Mouse (Mus musculus) forebrain, embryonic 15.5 days (tissue): ENCODE data around the gene 1700123O20Rik. TPM values are rescaled to one million over a fixed set of nuclear protein-coding genes. Genes with fewer than 3 reads are reported as not detected.

ENCODE experiments used
- ATAC-seq: fragments of 200-750 bp; cut with Nextera tagmentation; replicated peaks from 2 replicates; pipeline ENCODE4 v1.8.0; 2017; ENCODE audit warnings: mild to moderate bottlenecking, moderate TSS enrichment, moderate library complexity
- H3K27ac ChIP-seq: fragments of 300-500 bp; sonication (generic); replicated peaks from 2 replicates; pipeline ENCODE4 v1.5.1; 2015; ENCODE audit warnings: mild to moderate bottlenecking, inconsistent platforms
- H3K27me3 ChIP-seq: fragments of 300-500 bp; sonication (generic); 2 replicates; pipeline ENCODE4 v1.6.1; 2015; ENCODE audit warnings: inconsistent platforms
- H3K36me3 ChIP-seq: fragments of 300-500 bp; sonication (generic); 2 replicates; pipeline ENCODE4 v1.6.1; 2015; ENCODE audit warnings: mild to moderate bottlenecking, inconsistent platforms
- H3K4me1 ChIP-seq: fragments of 300-500 bp; sonication (generic); 2 replicates; pipeline ENCODE4 v1.6.1; 2015; ENCODE audit warnings: inconsistent platforms
- H3K4me2 ChIP-seq: fragments of 300-500 bp; sonication (generic); replicated peaks from 2 replicates; pipeline ENCODE4 v1.6.1; 2015; ENCODE audit warnings: mild to moderate bottlenecking, inconsistent platforms
- H3K4me3 ChIP-seq: fragments of 300-500 bp; sonication (generic); 2 replicates; pipeline ENCODE4 v1.5.1; 2015; ENCODE audit warnings: mild to moderate bottlenecking, inconsistent platforms
- H3K9ac ChIP-seq: fragments of 300-500 bp; sonication (generic); replicated peaks from 2 replicates; pipeline ENCODE4 v1.6.1; 2015; ENCODE audit warnings: mild to moderate bottlenecking, inconsistent platforms
- H3K9me3 ChIP-seq: fragments of 300-500 bp; sonication (generic); 2 replicates; pipeline ENCODE4 v1.6.1; 2016; ENCODE audit warnings: inconsistent platforms
- whole genome bisulfite sequencing: fragments of 180-500 bp; shearing (Covaris S2); methylation state at CpG from one replicate; pipeline ENCODE4 v1.1.7; 2015; ENCODE audit warnings: mixed read lengths; 5-methylcytosine and 5-hydroxymethylcytosine counted together
- polyA plus RNA-seq: library from polyadenylated mRNA; unstranded; fragments of >200 nt; fragmentation: Nextera tagmentation; extraction: Ambion mirVana; gene quantifications from 2 replicates; pipeline ENCODE4 v1.2.1, GENCODE M21; 2015

Gene 1700123O20Rik
- polyA plus RNA-seq, result 71.2 and 71.6 TPM in 2 replicates

DNA sequence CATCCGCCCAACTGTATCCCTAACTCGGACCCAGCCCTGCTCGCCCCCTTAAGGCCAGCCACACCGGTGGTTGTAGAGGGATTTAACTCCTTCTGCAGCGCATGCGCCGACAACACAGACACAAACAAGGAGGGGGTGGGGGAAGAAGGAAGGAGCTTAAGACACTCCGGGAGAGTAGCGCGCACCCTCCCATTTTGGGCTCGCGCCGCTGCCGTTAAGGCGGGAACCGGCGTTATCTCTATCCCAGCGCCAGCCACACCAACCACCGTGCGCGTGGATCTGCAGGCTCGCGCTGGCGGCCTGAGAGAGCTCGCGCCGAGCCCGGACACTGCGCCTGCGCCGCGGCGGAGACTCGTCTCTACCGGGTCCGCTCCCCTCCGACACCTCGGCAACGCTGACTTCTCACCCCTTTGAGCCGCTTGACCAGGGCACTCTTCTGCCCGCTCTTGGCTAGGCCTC, at the start of gene 1700123O20Rik:
Gene 1700123O20Rik (plus strand): TSS at position 154 of the 459 bp plus-strand sequence.
- H3K27ac ChIP-seq, result peak within 1 kb of the TSS; percentile 94
- H3K9me3 ChIP-seq, result no peaks in the 10 kb centered on the region
- H3K4me3 ChIP-seq, result peak within 1 kb of the TSS; percentile 83
- H3K4me1 ChIP-seq, result peaks cover 37% of the 10 kb centered on the region
- peaks cover 36% of the 10 kb centered on the region for H3K36me3 ChIP-seq
- peak within 1 kb of the TSS; percentile 96 for H3K9ac ChIP-seq
- under 1% methylated on average over 41 of the region's 41 CpGs for WGBS
- peak; percentile 75 for ATAC-seq
- no peaks in the 10 kb centered on the region for H3K27me3 ChIP-seq
- peak within 1 kb of the TSS; percentile 80 for H3K4me2 ChIP-seq

- Histone ChIP-seq H3K27me3 (no peaks in the 10 kb centered on the region), H3K36me3 (peaks cover 35% of the 10 kb centered on the region), H3K4me2 (no peak overlapping the region), H3K27ac (no peak overlapping the region), H3K9ac (no peak overlapping the region), H3K4me1 (peaks cover 25% of the 10 kb centered on the region), H3K9me3 (no peaks in the 10 kb centered on the region), H3K4me3 (no peak overlapping the region)
- no peak for ATAC-seq
- 44% methylated on average over 8 of the region's 8 CpGs for WGBS
Observed at GRCm38 (mm10) chr14:54636954-54637353, 49.1 kb upstream of the 1700123O20Rik start.

GRCm38 (mm10) chr14:54638210-54638609, 47.8 kb upstream of the 1700123O20Rik start:
- WGBS, result 71% methylated on average over 5 of the region's 5 CpGs
- Histone ChIP-seq H3K36me3 (peaks cover 34% of the 10 kb centered on the region), H3K27ac (no peak overlapping the region), H3K9me3 (no peaks in the 10 kb centered on the region), H3K27me3 (no peaks in the 10 kb centered on the region), H3K4me2 (no peak overlapping the region), H3K4me1 (peaks cover 25% of the 10 kb centered on the region), H3K4me3 (no peak overlapping the region), H3K9ac (no peak overlapping the region)
- no peak for ATAC-seq

GRCm38 (mm10) chr14:54640121-54640520, 45.9 kb upstream of the 1700123O20Rik start:
- no peak for ATAC-seq
- Histone ChIP-seq H3K9ac (peak overlapping the region; percentile 42), H3K27me3 (no peaks in the 10 kb centered on the region), H3K4me1 (peaks cover 25% of the 10 kb centered on the region), H3K36me3 (peaks cover 43% of the 10 kb centered on the region), H3K4me2 (peak overlapping the region; percentile 63), H3K4me3 (peak overlapping the region; percentile 72), H3K9me3 (no peaks in the 10 kb centered on the region), H3K27ac (no peak overlapping the region)
- 4% methylated on average over 4 of the region's 4 CpGs for WGBS

- WGBS, result 1% methylated on average over 19 of the region's 28 CpGs
- Histone ChIP-seq H3K4me2 (peak within 1 kb of the TSS; percentile 63), H3K27me3 (no peaks in the 10 kb centered on the region), H3K4me1 (peaks cover 25% of the 10 kb centered on the region), H3K36me3 (peaks cover 51% of the 10 kb centered on the region), H3K9me3 (no peaks in the 10 kb centered on the region), H3K9ac (peak within 1 kb of the TSS; percentile 93), H3K27ac (peak within 1 kb of the TSS; percentile 84), H3K4me3 (peak within 1 kb of the TSS; percentile 72)
- peak; percentile 52 for ATAC-seq
Observed at GRCm38 (mm10) chr14:54640946-54641304, 45.1 kb upstream of the 1700123O20Rik start, which contains the start of gene Gm17606. TSS of gene Gm17606 (plus strand) at chr14:54640952.

GRCm38 (mm10) chr14:54641305-54641969, 44.6 kb upstream of the 1700123O20Rik start, which contains the start of gene Cdh24:
TSS of gene Cdh24 (minus strand) at chr14:54641364.
- Histone ChIP-seq H3K27ac (peak within 1 kb of the TSS; percentile 84), H3K4me2 (peak within 1 kb of the TSS; percentile 63), H3K9me3 (no peaks in the 10 kb centered on the region), H3K4me3 (peak within 1 kb of the TSS; percentile 72), H3K27me3 (no peaks in the 10 kb centered on the region), H3K9ac (peak within 1 kb of the TSS; percentile 93), H3K4me1 (peaks cover 25% of the 10 kb centered on the region), H3K36me3 (peaks cover 53% of the 10 kb centered on the region)
- ATAC-seq, result peak; percentile 96
- under 1% methylated on average over 47 of the region's 52 CpGs for WGBS

DNA sequence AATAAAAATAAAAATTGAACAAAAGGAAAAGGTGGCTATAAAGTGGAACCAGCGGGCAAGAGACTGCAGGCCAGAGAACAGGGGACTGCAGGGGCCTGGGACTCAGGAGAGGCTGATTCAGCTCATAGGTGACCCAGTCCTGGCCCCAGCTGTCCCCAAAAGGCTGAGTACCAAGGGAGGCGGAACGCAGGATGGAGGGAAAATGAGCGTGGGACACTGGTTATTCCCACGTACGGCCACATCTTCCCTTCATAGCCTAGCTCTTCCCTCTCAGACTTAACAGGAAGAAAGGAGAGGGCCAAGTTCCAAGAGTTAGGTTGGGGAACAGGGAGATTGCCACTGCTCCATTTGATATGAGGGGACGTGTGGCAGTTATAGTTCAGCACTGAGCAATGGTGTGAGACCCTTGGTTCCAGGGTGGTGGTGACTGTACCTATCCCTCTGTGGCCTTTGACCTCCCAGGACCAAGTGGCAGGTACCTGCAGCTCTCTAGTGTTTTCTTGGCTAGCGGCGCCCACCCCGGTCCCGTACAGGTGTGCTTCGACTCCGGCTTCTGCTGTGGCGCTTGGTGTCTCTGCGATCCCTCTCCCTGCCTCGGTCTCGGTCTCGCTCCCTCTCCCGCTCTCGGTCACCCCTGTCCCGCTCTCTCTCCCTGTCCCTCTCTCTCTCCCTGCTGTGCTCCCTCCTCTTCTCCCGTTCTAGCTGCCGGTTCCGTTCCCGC, 43.6 kb upstream of the 1700123O20Rik start:
- Histone ChIP-seq H3K4me2 (no peak overlapping the region), H3K27me3 (no peaks in the 10 kb centered on the region), H3K9ac (no peak overlapping the region), H3K36me3 (peaks cover 58% of the 10 kb centered on the region), H3K4me3 (no peak overlapping the region), H3K27ac (peak overlapping the region; percentile 84), H3K4me1 (peaks cover 25% of the 10 kb centered on the region), H3K9me3 (no peaks in the 10 kb centered on the region)
- no peak for ATAC-seq
- WGBS, result 78% methylated on average over 25 of the region's 25 CpGs

- WGBS, result 73% methylated on average over 2 of the region's 2 CpGs
- H3K36me3 ChIP-seq, result peaks cover 61% of the 10 kb centered on the region
- no peak for ATAC-seq
- peaks cover 25% of the 10 kb centered on the region for H3K4me1 ChIP-seq
- H3K9me3 ChIP-seq, result no peaks in the 10 kb centered on the region
- H3K4me3 ChIP-seq, result no peak overlapping the region
- H3K27ac ChIP-seq, result no peak overlapping the region
- no peak overlapping the region for H3K4me2 ChIP-seq
- no peaks in the 10 kb centered on the region for H3K27me3 ChIP-seq
- H3K9ac ChIP-seq, result no peak overlapping the region
Observed at GRCm38 (mm10) chr14:54643011-54643410, 43.0 kb upstream of the 1700123O20Rik start.

DNA sequence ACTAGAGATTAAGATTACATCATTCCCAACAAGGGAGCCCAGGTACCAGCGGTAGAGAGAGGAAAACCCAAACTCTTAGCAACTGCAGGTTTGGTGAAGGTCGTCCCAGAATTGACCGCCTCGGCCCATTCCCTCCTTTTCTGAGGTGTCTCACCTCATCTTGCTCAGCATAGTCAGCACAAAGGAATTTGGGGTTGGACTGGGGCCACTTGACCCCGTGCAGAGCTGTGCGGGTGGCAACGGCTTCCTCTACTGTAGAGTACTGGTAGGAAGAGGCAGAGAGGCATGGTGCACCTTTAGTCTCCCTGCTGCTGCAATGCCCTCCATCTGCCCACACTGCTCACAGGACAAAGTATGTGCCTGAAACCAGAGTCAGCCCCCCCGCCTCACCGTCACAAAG, 41.7 kb upstream of the 1700123O20Rik start:
- Histone ChIP-seq H3K4me3 (no peak overlapping the region), H3K9me3 (no peaks in the 10 kb centered on the region), H3K9ac (no peak overlapping the region), H3K4me2 (no peak overlapping the region), H3K36me3 (peaks cover 69% of the 10 kb centered on the region), H3K27ac (no peak overlapping the region), H3K27me3 (no peaks in the 10 kb centered on the region), H3K4me1 (peaks cover 26% of the 10 kb centered on the region)
- WGBS, result 86% methylated on average over 9 of the region's 9 CpGs
- ATAC-seq, result no peak

GRCm38 (mm10) chr14:54646455-54646854, 39.6 kb upstream of the 1700123O20Rik start:
- no peak overlapping the region for H3K4me3 ChIP-seq
- H3K27ac ChIP-seq, result no peak overlapping the region
- H3K9ac ChIP-seq, result no peak overlapping the region
- WGBS, result 95% methylated on average over 17 of the region's 17 CpGs
- H3K36me3 ChIP-seq, result peaks cover 87% of the 10 kb centered on the region
- peaks cover 32% of the 10 kb centered on the region for H3K4me1 ChIP-seq
- no peak for ATAC-seq
- H3K4me2 ChIP-seq, result no peak overlapping the region
- H3K27me3 ChIP-seq, result no peaks in the 10 kb centered on the region
- no peaks in the 10 kb centered on the region for H3K9me3 ChIP-seq

GRCm38 (mm10) chr14:54646898-54647636, 38.9 kb upstream of the 1700123O20Rik start:
- peaks cover 91% of the 10 kb centered on the region for H3K36me3 ChIP-seq
- no peaks in the 10 kb centered on the region for H3K27me3 ChIP-seq
- H3K4me3 ChIP-seq, result no peak overlapping the region
- 91% methylated on average over 8 of the region's 8 CpGs for WGBS
- no peak for ATAC-seq
- peaks cover 38% of the 10 kb centered on the region for H3K4me1 ChIP-seq
- H3K9ac ChIP-seq, result no peak overlapping the region
- H3K4me2 ChIP-seq, result no peak overlapping the region
- H3K27ac ChIP-seq, result no peak overlapping the region
- H3K9me3 ChIP-seq, result no peaks in the 10 kb centered on the region

DNA sequence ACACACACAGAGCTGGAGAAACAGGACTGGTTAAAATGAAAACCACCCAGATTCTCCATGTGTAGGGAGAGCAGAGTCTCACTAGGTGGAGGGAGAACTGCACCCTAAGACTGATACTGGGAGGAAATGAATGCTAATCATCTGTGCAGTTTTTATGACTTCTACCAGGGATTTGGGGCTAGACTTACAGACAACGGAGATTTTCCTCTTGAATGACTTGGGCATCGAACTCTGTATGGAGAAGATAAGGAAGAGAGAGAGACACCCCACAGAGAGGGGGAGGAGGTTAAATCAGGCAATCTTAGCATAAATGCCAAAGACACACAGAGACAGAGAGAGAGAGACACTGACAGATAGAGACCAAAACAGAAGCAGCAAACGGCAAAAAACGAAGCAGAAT, 38.1 kb upstream of the 1700123O20Rik start:
- Histone ChIP-seq H3K9me3 (no peaks in the 10 kb centered on the region), H3K9ac (no peak overlapping the region), H3K4me1 (peaks cover 46% of the 10 kb centered on the region), H3K36me3 (peaks cover 83% of the 10 kb centered on the region), H3K4me3 (no peak overlapping the region), H3K27ac (no peak overlapping the region), H3K4me2 (no peak overlapping the region), H3K27me3 (no peaks in the 10 kb centered on the region)
- no peak for ATAC-seq
- 82% methylated on average over 4 of the region's 4 CpGs for WGBS
